Mouse (Mus musculus) megakaryocyte, embryonic 14.5 days (primary cell): ENCODE results near the gene Rad51b.

Experiments
- FLI1 ChIP-seq: IDR thresholded peaks from 2 replicates; pipeline ENCODE4 v1.6.1; 2012; ENCODE audit warnings: low read length, inconsistent platforms, mixed read lengths
- GATA1 ChIP-seq: IDR thresholded peaks from 3 replicates; pipeline ENCODE4 v1.6.1; 2012; ENCODE audit warnings: mixed read lengths, low read length, inconsistent platforms, borderline replicate concordance

- TF ChIP-seq FLI1, result no peak
- no peak for TF ChIP-seq GATA1
Measured at GRCm38 (mm10) chr12:79860248-79860555, 563.1 kb downstream of the Rad51b start.
